Mouse (Mus musculus): ENCODE data around the gene Cacna1f. TPM values are rescaled to one million over a fixed set of nuclear protein-coding genes. Genes with fewer than 3 reads are reported as not detected.

Cacna1f gene
- total and polyA plus RNA-seq, 3 experiments, result 0.21 TPM; not detected in 2

- H3K27me3 ChIP-seq (replicated peaks), result no peaks in the 10 kb centered on the region
- H3K36me3 ChIP-seq (replicated peaks in 1 of 2; ENCODE audit: control insufficient read depth in 1 of 2, insufficient read depth in 1 of 2, low read length in 1 of 2), result peaks cover 40 to 58% of the 10 kb centered on the region in 2 experiments
- H3K9ac ChIP-seq (ENCODE audit: insufficient read depth, low read depth), result no peak overlapping the region
- H3K4me2 ChIP-seq (ENCODE audit: insufficient read depth, low read depth, poor library complexity, severe bottlenecking), result no peak overlapping the region
- in situ Hi-C loops (cut with MboI; ENCODE audit: low pct_ligation_motif_present, low pct_unique_long_range_greater_than_20kb, low sequenced_read_pairs) (no loop called here), dilution Hi-C loops (cut with MboI; ENCODE audit: extremely low pct_ligation_motif_present, extremely low pct_unique_long_range_greater_than_20kb, low sequenced_read_pairs) (no loop called here)
- TF ChIP-seq NELFE (IDR thresholded peaks at IDR 0.05; ENCODE audit: low read depth, low read length), result no peak
- TF ChIP-seq CTCF (conservative IDR thresholded peaks at IDR 0.05 in 1 of 2, IDR thresholded peaks at IDR 0.05 in 1 of 2; ENCODE audit: low read depth in 2 of 2, low read length in 2 of 2), result no peak
- TF ChIP-seq ZMIZ1 (IDR thresholded peaks at IDR 0.05; ENCODE audit: low read depth, low read length), result no peak
- no peak for TF ChIP-seq USF2 (conservative IDR thresholded peaks at IDR 0.05; ENCODE audit: low read depth, low read length)
- TF ChIP-seq TBP (conservative IDR thresholded peaks at IDR 0.05; ENCODE audit: low read depth, low read length), result no peak
- no peak for TF ChIP-seq MYC (IDR thresholded peaks at IDR 0.05; ENCODE audit: low read depth, low read length)
- no peak overlapping the region for H3K4me3 ChIP-seq (replicated peaks in 1 of 3; ENCODE audit: low read depth in 2 of 3, low read length in 2 of 3, poor library complexity in 1 of 3)
- DNase-seq (ENCODE audit: extremely low read depth), result no peak
- no peaks in the 10 kb centered on the region for H3K79me2 ChIP-seq (replicated peaks; ENCODE audit: control insufficient read depth, extremely low read depth, insufficient read depth, poor library complexity, severe bottlenecking)
- H3K27ac ChIP-seq (ENCODE audit: insufficient read depth, low read depth), result no peak overlapping the region
- peaks cover 8 to 17% of the 10 kb centered on the region in 2 experiments for H3K4me1 ChIP-seq (ENCODE audit: control insufficient read depth in 1 of 2, insufficient read depth in 2 of 2)
- no peaks in the 10 kb centered on the region for H3K9me3 ChIP-seq (replicated peaks; ENCODE audit: low read length)
Observed at GRCm38 (mm10) chrX:7662936-7663335, 56.1 kb downstream of the Cacna1f start.

GRCm38 (mm10) chrX:7664791-7665190 is 57.9 kb downstream of the Cacna1f start:
- Histone ChIP-seq H3K27me3 (replicated peaks) (no peaks in the 10 kb centered on the region), H3K4me3 (replicated peaks in 1 of 3; ENCODE audit: low read depth in 2 of 3, low read length in 2 of 3, poor library complexity in 1 of 3) (no peak overlapping the region), H3K79me2 (replicated peaks; ENCODE audit: control insufficient read depth, extremely low read depth, insufficient read depth, poor library complexity, severe bottlenecking) (peaks cover 9% of the 10 kb centered on the region), H3K36me3 (replicated peaks in 1 of 2; ENCODE audit: control insufficient read depth in 1 of 2, insufficient read depth in 1 of 2, low read length in 1 of 2) (peaks cover 44 to 61% of the 10 kb centered on the region in 2 experiments), H3K9me3 (replicated peaks; ENCODE audit: low read length) (no peaks in the 10 kb centered on the region), H3K27ac (ENCODE audit: insufficient read depth, low read depth) (no peak overlapping the region; the same call in 1 of the 2 replicates), H3K4me2 (ENCODE audit: insufficient read depth, low read depth, poor library complexity, severe bottlenecking) (no peak overlapping the region), H3K4me1 (ENCODE audit: control insufficient read depth in 1 of 2, insufficient read depth in 2 of 2) (peaks cover 10 to 15% of the 10 kb centered on the region in 2 experiments), H3K9ac (ENCODE audit: insufficient read depth, low read depth) (no peak overlapping the region)
- TF ChIP-seq IRF4 (IDR thresholded peaks at IDR 0.05; ENCODE audit: low read depth, low read length) (no peak), CTCF (conservative IDR thresholded peaks at IDR 0.05 in 1 of 2, IDR thresholded peaks at IDR 0.05 in 1 of 2; ENCODE audit: low read depth in 2 of 2, low read length in 2 of 2) (no peak), POLR2AphosphoS2 (IDR thresholded peaks at IDR 0.05; ENCODE audit: low read depth, low read length) (no peak), HCFC1 (IDR thresholded peaks at IDR 0.05; ENCODE audit: low read depth, low read length) (no peak), MEF2A (IDR thresholded peaks at IDR 0.05; ENCODE audit: borderline replicate concordance, low read depth, low read length) (no peak), SIN3A (IDR thresholded peaks at IDR 0.05; ENCODE audit: low read length) (no peak), RAD21 (IDR thresholded peaks at IDR 0.05; ENCODE audit: low read depth, low read length) (no peak), ETS1 (conservative IDR thresholded peaks at IDR 0.05; ENCODE audit: low read depth, low read length) (no peak), UBTF (IDR thresholded peaks at IDR 0.05; ENCODE audit: low read depth, low read length) (no peak), CHD1 (IDR thresholded peaks at IDR 0.05; ENCODE audit: low read depth, low read length) (no peak), USF2 (conservative IDR thresholded peaks at IDR 0.05; ENCODE audit: low read depth, low read length) (no peak), MAX (IDR thresholded peaks at IDR 0.05; ENCODE audit: low read length) (no peak), NRF1 (IDR thresholded peaks at IDR 0.05; ENCODE audit: low read depth, low read length) (no peak)
- dilution Hi-C loops (cut with MboI; ENCODE audit: extremely low pct_ligation_motif_present, extremely low pct_unique_long_range_greater_than_20kb, low sequenced_read_pairs), result no loop called here
- no peak for DNase-seq (ENCODE audit: extremely low read depth)
- in situ Hi-C loops (cut with MboI; ENCODE audit: low pct_ligation_motif_present, low pct_unique_long_range_greater_than_20kb, low sequenced_read_pairs), result no loop called here
